Mouse (Mus musculus): Measurements from ENCODE around the gene Dcun1d4.

DNA sequence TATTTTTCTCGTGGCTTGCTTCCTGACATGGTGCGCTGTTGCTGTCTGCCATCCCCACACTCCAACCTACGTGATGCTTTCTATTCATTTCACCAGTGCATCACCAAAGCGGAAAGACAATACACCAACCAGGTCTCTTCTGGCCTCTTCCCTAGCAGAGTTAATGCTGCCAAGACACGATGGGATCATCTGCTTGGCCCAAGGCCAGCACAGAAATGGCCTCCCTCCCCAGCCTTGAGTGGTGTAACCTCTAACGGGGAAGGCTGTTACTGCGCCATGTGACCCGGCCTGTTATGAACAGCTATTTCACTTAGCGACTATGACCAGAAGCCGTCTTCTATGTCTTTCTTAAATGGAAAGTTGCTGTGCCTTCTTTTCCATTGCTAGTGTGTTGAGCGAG lies 73.1 kb downstream of the Dcun1d4 start:
- TF ChIP-seq CTCF (IDR thresholded peaks at IDR 0.05; ENCODE audit: low read depth, low read length) (no peak), EP300 (IDR thresholded peaks at IDR 0.05; ENCODE audit: insufficient read depth, low read depth, low read length) (no peak)

All from ES-Bruce4 (cell line).